Mouse (Mus musculus) stomach, postnatal 0 days (tissue): ENCODE measurements around the gene Ankrd12.

Source experiments
- CTCF ChIP-seq: IDR thresholded peaks from 2 replicates; pipeline ENCODE4 v1.5.1; 2016; ENCODE audit warnings: antibody characterized with exemption, low read depth, mild to moderate bottlenecking, moderate library complexity
- EP300 ChIP-seq: optimal IDR thresholded peaks from 2 replicates; pipeline ENCODE3; 2016; ENCODE audit warnings: antibody characterized with exemption

GRCm38 (mm10) chr17:65967751-65968150 is 109.1 kb downstream of the Ankrd12 start:
- TF ChIP-seq EP300 = no peak
- no peak for TF ChIP-seq CTCF
